Mouse (Mus musculus) limb, embryonic 10.5 days (tissue): ENCODE measurements at regions not wholly inside any gene's neighbourhood (a gene's known extent, or its start where the extent isn't known, plus 50 kb on each side); places are given as distances from the start of the nearest gene placed in this dataset.

Source experiments
- DNase-seq: peaks from one replicate; pipeline ENCODE4 v3.0.0-alpha.2; 2017; ENCODE audit warnings: low spot score
- H3K27ac ChIP-seq: fragments of 300-500 bp; sonication (generic); 2 replicates; pipeline ENCODE4 v1.5.1; 2016; ENCODE audit warnings: mild to moderate bottlenecking
- H3K27me3 ChIP-seq: fragments of 300-500 bp; sonication (generic); 2 replicates; pipeline ENCODE4 v1.6.1; 2016; ENCODE audit warnings: low read depth, mild to moderate bottlenecking; ENCODE audit not compliant: poor library complexity, severe bottlenecking
- H3K36me3 ChIP-seq: fragments of 300-500 bp; sonication (generic); 2 replicates; pipeline ENCODE4 v1.6.1; 2016; ENCODE audit warnings: mild to moderate bottlenecking, moderate library complexity
- H3K4me1 ChIP-seq: fragments of 300-500 bp; sonication (generic); 2 replicates; pipeline ENCODE4 v1.6.1; 2016
- H3K4me3 ChIP-seq: fragments of 300-500 bp; sonication (generic); 2 replicates; pipeline ENCODE4 v1.5.1; 2016; ENCODE audit warnings: mild to moderate bottlenecking, moderate library complexity
- H3K9me3 ChIP-seq: fragments of 300-500 bp; sonication (generic); replicated peaks from 2 replicates; pipeline ENCODE4 v1.6.1; 2016; ENCODE audit warnings: mild to moderate bottlenecking
- WGBS: fragments of 180-500 bp; shearing (Covaris S2); methylation state at CpG from one replicate; pipeline ENCODE4 v1.1.7; 2016; 5-methylcytosine and 5-hydroxymethylcytosine counted together

- no peaks in the 10 kb centered on the region for H3K9me3 ChIP-seq
- no peak overlapping the region for H3K27ac ChIP-seq
- H3K36me3 ChIP-seq: no peaks in the 10 kb centered on the region
- DNase-seq: peak; percentile 31
- 43% methylated on average over 13 of the region's 13 CpGs for WGBS
- H3K4me1 ChIP-seq: peaks cover 17% of the 10 kb centered on the region
- no peak overlapping the region for H3K4me3 ChIP-seq
- 0 out of 2 replicates have a peak, but pooled peaks cover 7% of the 10 kb centered on the region for H3K27me3 ChIP-seq
Observed at GRCm38 (mm10) chr6:52105031-52105593, 53.0 kb downstream of the Hoxa1 start.

- 0 out of 2 replicates have a peak, but pooled peaks cover 7% of the 10 kb centered on the region for H3K27me3 ChIP-seq
- DNase-seq: no peak
- H3K27ac ChIP-seq: no peak overlapping the region
- no peaks in the 10 kb centered on the region for H3K36me3 ChIP-seq
- no peaks in the 10 kb centered on the region for H3K9me3 ChIP-seq
- peaks cover 17% of the 10 kb centered on the region for H3K4me1 ChIP-seq
- WGBS: 91% methylated on average over 11 of the region's 11 CpGs
- H3K4me3 ChIP-seq: no peak overlapping the region
Observed at GRCm38 (mm10) chr6:52104141-52104540, 54.0 kb downstream of the Hoxa1 start.

- Histone ChIP-seq H3K36me3 (no peaks in the 10 kb centered on the region), H3K4me3 (no peak overlapping the region), H3K27ac (no peak overlapping the region), H3K27me3 (0 out of 2 replicates have a peak, but pooled peaks cover 7% of the 10 kb centered on the region), H3K4me1 (peaks cover 17% of the 10 kb centered on the region), H3K9me3 (no peaks in the 10 kb centered on the region)
- 89% methylated on average over 7 of the region's 7 CpGs for WGBS
- no peak for DNase-seq
Observed at GRCm38 (mm10) chr6:52103661-52104060, 54.5 kb downstream of the Hoxa1 start.

- DNase-seq: no peak
- Histone ChIP-seq H3K27me3 (0 out of 2 replicates have a peak, but pooled peaks cover 7% of the 10 kb centered on the region), H3K4me3 (no peak overlapping the region), H3K4me1 (peaks cover 17% of the 10 kb centered on the region), H3K36me3 (no peaks in the 10 kb centered on the region), H3K27ac (no peak overlapping the region), H3K9me3 (no peaks in the 10 kb centered on the region)
- WGBS: 73% methylated on average over 8 of the region's 8 CpGs
Observed at GRCm38 (mm10) chr6:52102699-52103098, 55.4 kb downstream of the Hoxa1 start.

- Histone ChIP-seq H3K4me3 (no peak overlapping the region), H3K27ac (no peak overlapping the region), H3K27me3 (0 out of 2 replicates have a peak, but pooled peaks cover 7% of the 10 kb centered on the region), H3K4me1 (peaks cover 17% of the 10 kb centered on the region), H3K9me3 (no peaks in the 10 kb centered on the region), H3K36me3 (no peaks in the 10 kb centered on the region)
- no peak for DNase-seq
- WGBS: 79% methylated on average over 8 of the region's 8 CpGs
Observed at GRCm38 (mm10) chr6:52102179-52102578, 55.9 kb downstream of the Hoxa1 start.

- Histone ChIP-seq H3K4me3 (no peak overlapping the region), H3K9me3 (no peaks in the 10 kb centered on the region), H3K4me1 (peaks cover 12% of the 10 kb centered on the region), H3K27me3 (0 out of 2 replicates have a peak, but pooled peaks cover 7% of the 10 kb centered on the region), H3K36me3 (no peaks in the 10 kb centered on the region), H3K27ac (no peak overlapping the region)
- DNase-seq: no peak
- WGBS: 49% methylated on average over 6 of the region's 6 CpGs
Observed at GRCm38 (mm10) chr6:52101209-52101608, 56.9 kb downstream of the Hoxa1 start.

- Histone ChIP-seq H3K9me3 (no peaks in the 10 kb centered on the region), H3K36me3 (no peaks in the 10 kb centered on the region), H3K27ac (no peak overlapping the region), H3K4me1 (peaks cover 6% of the 10 kb centered on the region; the same call in 1 of the 2 replicates), H3K4me3 (no peak overlapping the region), H3K27me3 (no peaks in the 10 kb centered on the region)
- no peak for DNase-seq
- WGBS: 91% methylated on average over 7 of the region's 7 CpGs
Observed at GRCm38 (mm10) chr6:52098851-52099250, 59.3 kb downstream of the Hoxa1 start.

- WGBS: 96% methylated on average over 7 of the region's 7 CpGs
- Histone ChIP-seq H3K4me3 (no peak overlapping the region), H3K4me1 (peaks cover 18% of the 10 kb centered on the region), H3K9me3 (no peaks in the 10 kb centered on the region), H3K36me3 (no peaks in the 10 kb centered on the region), H3K27ac (no peak overlapping the region), H3K27me3 (no peaks in the 10 kb centered on the region)
- DNase-seq: no peak
Observed at GRCm38 (mm10) chr6:52095575-52095974, 62.5 kb downstream of the Hoxa1 start.

GRCm38 (mm10) chr6:52091445-52091844, 66.7 kb downstream of the Hoxa1 start:
- H3K9me3 ChIP-seq: no peaks in the 10 kb centered on the region
- H3K27me3 ChIP-seq: no peaks in the 10 kb centered on the region; the same call in 1 of the 2 replicates
- H3K4me1 ChIP-seq: peaks cover 23% of the 10 kb centered on the region
- no peak overlapping the region for H3K4me3 ChIP-seq
- WGBS: 17% methylated on average over 5 of the region's 5 CpGs
- DNase-seq: no peak
- H3K36me3 ChIP-seq: no peaks in the 10 kb centered on the region
- H3K27ac ChIP-seq: no peak overlapping the region

GRCm38 (mm10) chr6:52085932-52086643, 72.0 kb downstream of the Hoxa1 start:
- Histone ChIP-seq H3K27me3 (peaks cover 4% of the 10 kb centered on the region; the same call in 1 of the 2 replicates), H3K9me3 (no peaks in the 10 kb centered on the region)

GRCm38 (mm10) chr6:52084622-52085021, 72.3 kb upstream of the Skap2 start:
- 92% methylated on average over 2 of the region's 2 CpGs for WGBS
- Histone ChIP-seq H3K9me3 (no peaks in the 10 kb centered on the region), H3K27ac (no peak overlapping the region), H3K4me3 (no peak overlapping the region), H3K27me3 (peaks cover 4% of the 10 kb centered on the region; the same call in 1 of the 2 replicates), H3K36me3 (no peaks in the 10 kb centered on the region), H3K4me1 (0 out of 2 replicates have a peak, but pooled peaks cover 7% of the 10 kb centered on the region)
- no peak for DNase-seq

More at GRCm38 (mm10) chr6:52085932-52086643, 72.0 kb downstream of the Hoxa1 start:
- Histone ChIP-seq H3K4me1 (peaks cover 14% of the 10 kb centered on the region), H3K27ac (no peak overlapping the region), H3K4me3 (no peak overlapping the region), H3K36me3 (no peaks in the 10 kb centered on the region)
- peak; percentile 40 for DNase-seq
- 44% methylated on average over 17 of the region's 17 CpGs for WGBS

- DNase-seq: no peak
- WGBS: 18% methylated on average over 7 of the region's 7 CpGs
- H3K27me3 ChIP-seq: peaks cover 4% of the 10 kb centered on the region; the same call in 1 of the 2 replicates
- no peaks in the 10 kb centered on the region for H3K36me3 ChIP-seq
- no peak overlapping the region for H3K4me3 ChIP-seq
- no peaks in the 10 kb centered on the region for H3K9me3 ChIP-seq
- H3K4me1 ChIP-seq: peaks cover 17% of the 10 kb centered on the region
- H3K27ac ChIP-seq: no peak overlapping the region
Observed at GRCm38 (mm10) chr6:52079501-52079900, 67.2 kb upstream of the Skap2 start.
